Mouse (Mus musculus) lung, adult 2 months (tissue): Measurements from ENCODE around the gene Glud1. TPM values are rescaled to one million over a fixed set of nuclear protein-coding genes. Genes with fewer than 3 reads are reported as not detected.

ENCODE experiments used
- DNase-seq: peaks from one replicate; pipeline ENCODE4 v3.0.0; 2022
- H3K4me1 ChIP-seq: fragments of 200-500 bp; 2 replicates; pipeline ENCODE4 v1.6.1; 2011; ENCODE audit warnings: low read length; ENCODE audit not compliant: control insufficient read depth, insufficient read depth
- H3K4me3 ChIP-seq: fragments of 200-500 bp; replicated peaks from 2 replicates; pipeline ENCODE3; 2011; ENCODE audit warnings: low read depth, mild to moderate bottlenecking, control low read depth, low read length; ENCODE audit errors: extremely low read depth
- CTCF ChIP-seq: fragments of 200-500 bp; IDR thresholded peaks from 2 replicates; pipeline ENCODE4 v1.5.1; 2011; ENCODE audit warnings: mild to moderate bottlenecking, low read length, control low read depth; ENCODE audit not compliant: insufficient read depth
- POLR2A ChIP-seq: fragments of 200-500 bp; IDR thresholded peaks from 2 replicates; pipeline ENCODE4 v1.6.1; 2011; ENCODE audit warnings: low read depth, mild to moderate bottlenecking, control low read depth, low read length, borderline replicate concordance; ENCODE audit errors: extremely low read depth
- WGBS: fragments of 180-500 bp; shearing (Covaris S2); methylation state at CpG from one replicate; pipeline ENCODE4 v1.1.7; 2018; 5-methylcytosine and 5-hydroxymethylcytosine counted together
- polyA plus RNA-seq: library from polyadenylated mRNA; depleted of rRNA; stranded (reverse); fragments of >200 nt; gene quantifications from 2 replicates; pipeline ENCODE4 v1.2.3, GENCODE M21; 2012

Glud1 gene
- polyA plus RNA-seq, 1 experiment = 63.6 TPM

DNA sequence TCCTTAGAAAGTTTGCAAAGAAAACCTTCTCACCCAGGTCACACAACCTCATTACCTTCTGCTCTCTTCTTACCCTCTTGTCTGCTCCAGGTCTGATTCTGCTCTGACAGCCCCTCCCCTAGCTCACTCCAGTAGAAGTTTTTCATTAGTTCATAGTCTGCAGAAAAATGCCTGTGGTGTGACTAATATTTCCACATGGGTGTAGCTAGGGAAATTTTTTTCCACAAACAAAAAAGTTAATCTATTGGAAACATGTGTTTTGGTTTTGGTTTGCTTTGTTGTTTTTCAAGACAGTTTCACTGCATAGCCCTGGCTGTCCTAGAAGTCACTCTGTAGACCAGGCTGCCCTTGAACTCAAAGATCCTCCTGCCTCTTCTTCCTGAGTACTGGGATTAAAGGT, 7.6 kb downstream of the Glud1 start:
- no peak for DNase-seq
- no peak for TF ChIP-seq POLR2A
- no peak for TF ChIP-seq CTCF
- Histone ChIP-seq H3K4me1 (peaks cover 9% of the 10 kb centered on the region), H3K4me3 (no peak overlapping the region)

DNA sequence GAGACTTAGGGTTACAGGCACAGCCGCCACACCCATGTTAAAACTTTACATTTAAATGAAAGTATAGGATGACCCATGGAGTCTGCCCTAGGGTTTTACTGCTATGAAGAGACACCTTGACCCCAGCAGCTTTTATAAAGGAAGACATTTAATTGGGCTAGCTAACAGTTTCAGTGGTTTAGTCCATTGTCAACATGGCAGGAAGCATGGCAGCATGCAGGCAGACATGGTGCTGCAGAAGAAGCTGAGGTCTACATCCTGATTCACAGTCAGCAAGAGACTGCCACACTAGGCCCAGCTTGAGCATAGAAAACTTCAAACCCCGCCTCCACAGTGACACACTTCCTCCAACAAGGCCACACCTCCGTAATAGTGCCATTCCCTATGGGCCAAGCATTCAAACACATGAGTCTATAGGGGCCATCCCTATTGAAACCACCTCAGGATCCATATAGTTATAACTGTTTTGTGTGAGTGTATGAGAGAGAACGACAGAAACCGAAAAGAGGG, 13.1 kb downstream of the Glud1 start:
- 95% methylated on average over 5 of the region's 5 CpGs for WGBS
- H3K4me1 ChIP-seq = no peaks in the 10 kb centered on the region

GRCm38 (mm10) chr14:34326606-34327005, 16.1 kb downstream of the Glud1 start:
- H3K4me3 ChIP-seq = no peak overlapping the region
- H3K4me1 ChIP-seq = no peaks in the 10 kb centered on the region
- no peak for DNase-seq
- 86% methylated on average over 3 of the region's 3 CpGs for WGBS
- TF ChIP-seq CTCF (no peak), POLR2A (no peak)

More for the DNA sequence above, 13.1 kb downstream of the Glud1 start:
- TF ChIP-seq POLR2A = no peak
- no peak for TF ChIP-seq CTCF
- H3K4me3 ChIP-seq = no peak overlapping the region
- DNase-seq = no peak

DNA sequence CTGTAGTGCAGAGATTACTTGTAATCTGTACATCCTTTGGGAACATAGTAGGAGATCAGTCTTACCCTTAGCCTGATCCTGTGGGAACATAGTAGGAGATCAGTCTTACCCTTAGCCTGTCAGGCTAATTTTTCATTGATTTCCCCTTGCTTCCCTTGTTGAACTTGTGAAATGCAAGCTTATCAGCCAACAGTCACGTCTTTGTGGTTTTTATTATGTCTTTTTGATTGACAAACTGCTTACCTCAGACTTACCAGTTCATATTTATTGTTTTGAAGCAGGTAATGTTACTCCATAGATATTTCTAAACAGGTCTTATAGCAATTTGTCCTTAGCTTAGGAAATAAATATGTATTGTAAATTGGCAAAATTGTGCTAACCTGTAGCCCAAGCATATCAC, 17.1 kb downstream of the Glud1 start:
- DNase-seq = no peak
- TF ChIP-seq CTCF (no peak), POLR2A (no peak)
- no peaks in the 10 kb centered on the region for H3K4me1 ChIP-seq
- WGBS = 64% methylated on average over 1 of the region's 1 CpGs
- H3K4me3 ChIP-seq = no peak overlapping the region

DNA sequence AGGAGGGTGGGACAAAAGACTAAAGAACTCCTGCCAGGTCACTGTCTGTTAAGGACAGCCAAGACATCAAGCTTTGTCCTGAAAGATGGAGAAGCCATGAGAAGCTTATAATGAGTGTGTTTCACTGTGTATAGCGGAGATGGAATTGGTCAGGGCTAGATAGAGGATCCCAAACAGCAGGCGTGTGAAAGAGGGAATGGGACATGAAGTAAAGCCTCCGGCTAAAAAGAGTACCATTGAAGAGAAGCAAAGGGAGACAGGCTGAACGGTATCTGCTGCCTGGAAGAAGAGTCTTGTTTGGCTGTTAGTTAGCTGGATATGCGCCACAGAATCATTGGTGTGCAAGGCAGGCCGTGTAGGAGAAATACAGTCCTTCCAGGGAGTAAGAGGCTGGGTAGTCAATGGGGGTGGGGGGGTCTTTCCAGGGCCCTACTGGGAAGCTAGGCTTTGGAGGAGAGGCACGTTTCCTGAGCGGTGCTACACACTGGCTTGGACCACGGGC, 20.2 kb downstream of the Glud1 start:
- TF ChIP-seq CTCF (no peak), POLR2A (no peak)
- Histone ChIP-seq H3K4me3 (no peak overlapping the region), H3K4me1 (no peaks in the 10 kb centered on the region)
- 93% methylated on average over 9 of the region's 9 CpGs for WGBS
- no peak for DNase-seq

DNA sequence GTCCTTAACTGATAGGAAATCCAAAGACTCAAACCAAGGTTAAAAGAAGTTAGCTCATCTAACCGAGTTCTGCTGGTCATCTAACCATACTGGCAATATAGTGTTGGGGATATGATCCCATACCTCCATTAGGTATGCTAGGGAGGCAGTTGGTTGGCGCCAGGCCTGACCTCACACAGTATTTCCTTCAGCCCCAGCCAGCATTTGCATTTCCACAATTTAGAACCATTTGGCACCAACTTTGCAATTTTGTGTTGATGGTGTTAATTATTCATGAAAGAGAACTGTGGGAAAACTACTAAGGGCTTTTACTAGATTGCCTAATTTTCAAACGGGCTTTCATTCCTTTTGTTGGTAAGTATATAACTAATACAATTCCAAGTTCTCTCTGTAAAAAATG, 21.4 kb downstream of the Glud1 start:
- H3K4me3 ChIP-seq = no peak overlapping the region
- TF ChIP-seq CTCF = no peak
- no peak for TF ChIP-seq POLR2A
- no peak for DNase-seq
- H3K4me1 ChIP-seq = no peaks in the 10 kb centered on the region
- 86% methylated on average over 3 of the region's 3 CpGs for WGBS

- Histone ChIP-seq H3K4me3 (no peak overlapping the region), H3K4me1 (no peaks in the 10 kb centered on the region)
- TF ChIP-seq POLR2A (no peak), CTCF (no peak)
- DNase-seq = no peak
- 90% methylated on average over 5 of the region's 5 CpGs for whole genome bisulfite sequencing
These were observed 21.9 kb downstream of the Glud1 start for GRCm38 (mm10) chr14:34332476-34332875.

- DNase-seq = no peak
- TF ChIP-seq CTCF (no peak), POLR2A (no peak)
- H3K4me3 ChIP-seq = no peak overlapping the region
- no peaks in the 10 kb centered on the region for H3K4me1 ChIP-seq
- 63% methylated on average over 1 of the region's 1 CpGs for WGBS
These were observed 28.9 kb downstream of the Glud1 start for GRCm38 (mm10) chr14:34339446-34339845.

GRCm38 (mm10) chr14:34341993-34342392, 31.5 kb downstream of the Glud1 start:
- no peak for DNase-seq
- TF ChIP-seq POLR2A (no peak), CTCF (no peak)
- 91% methylated on average over 4 of the region's 4 CpGs for WGBS
- Histone ChIP-seq H3K4me1 (no peaks in the 10 kb centered on the region), H3K4me3 (no peak overlapping the region)

DNA sequence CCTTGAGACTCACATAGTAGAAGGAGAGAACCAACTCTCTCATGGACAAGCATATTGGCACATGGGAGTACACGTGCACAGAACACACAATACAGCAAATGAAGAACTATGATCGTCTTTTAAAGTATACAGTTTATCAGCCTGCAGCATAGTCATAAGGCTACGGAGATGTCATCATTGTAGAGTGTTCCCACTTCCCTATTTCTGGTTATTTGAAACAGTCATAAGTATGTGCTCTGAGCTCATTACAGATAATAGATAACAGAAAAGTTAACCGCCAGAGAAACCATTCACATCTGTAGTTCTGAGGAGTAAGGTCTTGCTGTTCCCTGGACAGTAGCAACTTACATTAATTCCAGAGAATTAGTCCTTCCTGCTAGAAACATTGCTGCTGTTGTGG, 32.6 kb downstream of the Glud1 start:
- TF ChIP-seq POLR2A (no peak), CTCF (no peak)
- H3K4me1 ChIP-seq = no peaks in the 10 kb centered on the region
- WGBS = 83% methylated on average over 4 of the region's 4 CpGs

DNA sequence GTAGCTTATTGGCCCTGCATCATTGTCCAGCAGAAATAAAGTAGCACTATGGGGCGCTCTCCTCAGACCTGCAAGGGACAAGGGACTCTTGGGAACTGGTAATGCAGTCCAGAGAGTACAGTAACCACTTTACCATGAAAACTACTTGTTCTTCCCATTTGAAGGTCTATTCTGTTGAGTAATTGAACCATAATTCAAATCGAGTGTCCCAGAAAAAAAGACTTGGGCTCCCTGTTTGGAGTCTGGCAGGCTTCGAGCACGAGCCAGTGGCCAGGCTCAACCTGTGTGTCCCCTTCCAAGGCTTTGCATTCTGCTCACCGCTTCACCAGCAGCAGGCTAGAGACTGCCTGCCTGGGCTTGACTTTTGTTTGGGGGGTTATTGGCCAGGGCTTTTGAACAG, 33.8 kb downstream of the Glud1 start:
- Histone ChIP-seq H3K4me1 (peaks cover 2% of the 10 kb centered on the region; the same call in 1 of the 2 replicates), H3K4me3 (no peak overlapping the region)
- TF ChIP-seq POLR2A (no peak), CTCF (no peak)
- no peak for DNase-seq
- 88% methylated on average over 5 of the region's 5 CpGs for WGBS

More for the DNA sequence above, 32.6 kb downstream of the Glud1 start:
- no peak for DNase-seq
- no peak overlapping the region for H3K4me3 ChIP-seq
